Mouse (Mus musculus): ENCODE measurements around the gene Pan3.
A peak's percentile ranks its signal among the peaks of the same experiment; 100 is the strongest.

DNA sequence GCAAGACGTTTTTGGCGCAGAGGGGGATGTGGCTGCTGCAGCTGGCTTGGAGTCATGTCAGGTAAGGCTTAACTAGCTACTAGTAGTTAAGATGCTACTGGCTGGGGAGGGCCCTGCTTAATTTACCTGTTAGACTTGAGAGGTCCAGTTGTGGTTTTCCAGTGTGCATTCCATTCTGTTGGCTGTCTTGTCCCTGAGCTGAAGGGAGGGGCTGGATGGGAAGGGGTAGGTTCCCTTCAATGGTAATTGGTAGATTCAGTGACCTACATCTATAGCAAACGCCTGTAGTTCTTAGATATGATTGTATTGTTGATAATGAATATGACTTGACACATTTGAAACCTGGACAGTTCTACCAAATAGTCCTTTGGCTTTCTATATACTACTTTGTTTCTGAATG lies 62.5 kb downstream of the Pan3 start:
- TF ChIP-seq EP300 (IDR thresholded peaks at IDR 0.05; ENCODE audit: low read depth in 1 of 2, low read length in 2 of 2) (peak; percentile 72; a peak in 3 of 4 replicates), MAFK (IDR thresholded peaks at IDR 0.05; ENCODE audit: borderline replicate concordance, low read depth, low read length) (no peak), POLR2A (IDR thresholded peaks at IDR 0.05; ENCODE audit: control insufficient read depth in 1 of 2, insufficient read depth in 1 of 2, low read depth in 1 of 2, low read length in 2 of 2, poor library complexity in 1 of 2) (no peak), CTCF (IDR thresholded peaks at IDR 0.05 in 2 of 3, conservative IDR thresholded peaks at IDR 0.05 in 1 of 3; ENCODE audit: control insufficient read depth in 1 of 3, insufficient read depth in 1 of 3, low read depth in 2 of 3, low read length in 3 of 3, poor library complexity in 1 of 3, severe bottlenecking in 1 of 3) (no peak), SIN3A (IDR thresholded peaks at IDR 0.05; ENCODE audit: low read length) (no peak)
